Mouse (Mus musculus) T-helper 17 cell (primary cell): ENCODE measurements at regions not wholly inside any gene's neighbourhood (a gene's known extent, or its start where the extent isn't known, plus 50 kb on each side); places are given as distances from the start of the nearest gene placed in this dataset.

ENCODE experiments used
- in situ Hi-C, 2 experiments: fragments of 300-600 bp; cut with MboI, MseI; formaldehyde crosslinking; loops; 1 replicate in 1 of 2; 2 replicates in 1 of 2; pipeline ENCODE4 v1.15.1; 2025; ENCODE audit warnings: high pct_unique_total_duplicates in 2 of 2

DNA sequence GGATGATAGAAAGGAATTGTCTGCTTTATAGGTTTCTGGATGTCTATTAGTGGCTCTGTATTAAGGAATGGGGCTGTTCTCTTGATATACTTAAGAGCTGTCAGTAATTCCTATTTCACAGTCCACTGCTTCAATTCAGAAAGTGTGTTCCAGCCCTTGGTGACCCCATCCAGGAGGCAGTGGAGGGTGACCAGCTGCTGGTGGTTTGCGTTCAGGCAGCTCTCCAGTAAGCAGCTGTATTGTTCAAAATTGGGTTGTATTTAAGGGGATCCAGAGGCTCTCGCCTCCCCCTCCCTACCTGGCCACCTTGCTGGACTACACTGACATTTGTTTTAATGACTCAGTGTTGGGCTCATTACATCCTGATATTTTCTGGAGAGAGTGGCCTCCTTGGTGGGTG lies 598.4 kb upstream of the Kirrel3 start:
- in situ Hi-C loops, result no loop called here

DNA sequence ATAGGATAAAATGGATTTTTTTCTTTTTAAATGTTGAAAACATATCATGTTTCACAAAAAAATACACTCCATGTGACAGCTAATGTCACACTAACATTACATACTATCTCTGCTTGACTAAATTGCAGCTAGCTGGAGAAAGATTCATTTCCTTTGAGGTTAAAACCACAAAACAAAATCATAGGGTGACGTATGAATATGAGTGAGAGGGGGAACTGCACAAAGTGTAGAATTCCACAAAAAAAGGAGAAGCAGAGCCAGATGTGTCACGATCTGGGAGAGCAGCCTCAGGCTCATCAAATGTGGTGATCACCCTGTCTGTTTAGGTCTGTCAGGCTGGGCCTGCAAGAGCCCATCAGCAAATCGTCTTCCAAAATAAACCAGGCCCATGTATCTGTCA lies 593.7 kb upstream of the Kirrel3 start:
- in situ Hi-C loops, result no loop called here

DNA sequence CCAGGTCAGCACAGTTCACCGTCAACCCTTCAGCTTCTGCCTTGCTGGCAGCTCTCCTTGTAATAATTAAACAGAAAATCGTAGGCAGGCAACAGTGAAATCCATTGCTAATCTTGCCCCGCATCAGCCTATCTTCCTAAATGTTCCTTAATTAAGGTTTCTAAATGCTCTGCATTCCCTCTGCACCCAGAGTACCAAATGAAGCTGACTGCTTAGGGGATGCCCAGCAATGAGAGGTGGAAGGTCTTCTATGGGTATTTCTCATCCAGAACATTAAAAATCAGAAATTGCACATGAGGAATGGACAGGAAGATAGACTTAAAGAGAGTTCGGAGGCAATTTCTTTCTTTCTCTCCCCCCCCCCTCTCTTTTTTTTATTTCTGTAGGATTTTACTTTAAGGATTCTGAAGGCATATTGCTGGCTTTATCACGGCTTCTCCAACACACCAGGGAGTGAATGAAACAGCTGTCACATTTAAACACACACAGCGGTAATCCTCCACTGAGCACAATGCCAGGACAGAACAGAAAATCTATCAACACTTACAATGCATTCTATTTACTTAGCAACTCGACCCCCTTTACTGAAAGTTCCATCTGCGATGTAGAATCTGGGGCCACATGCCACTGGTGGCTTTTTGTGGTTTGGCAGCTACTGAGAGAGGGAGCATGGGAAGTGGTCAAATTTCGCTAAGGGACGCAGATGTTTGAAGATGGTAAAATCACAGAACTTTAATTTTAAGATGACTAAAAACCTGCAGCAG lies 584.2 kb upstream of the Kirrel3 start:
- in situ Hi-C loops, result no loop called here

DNA sequence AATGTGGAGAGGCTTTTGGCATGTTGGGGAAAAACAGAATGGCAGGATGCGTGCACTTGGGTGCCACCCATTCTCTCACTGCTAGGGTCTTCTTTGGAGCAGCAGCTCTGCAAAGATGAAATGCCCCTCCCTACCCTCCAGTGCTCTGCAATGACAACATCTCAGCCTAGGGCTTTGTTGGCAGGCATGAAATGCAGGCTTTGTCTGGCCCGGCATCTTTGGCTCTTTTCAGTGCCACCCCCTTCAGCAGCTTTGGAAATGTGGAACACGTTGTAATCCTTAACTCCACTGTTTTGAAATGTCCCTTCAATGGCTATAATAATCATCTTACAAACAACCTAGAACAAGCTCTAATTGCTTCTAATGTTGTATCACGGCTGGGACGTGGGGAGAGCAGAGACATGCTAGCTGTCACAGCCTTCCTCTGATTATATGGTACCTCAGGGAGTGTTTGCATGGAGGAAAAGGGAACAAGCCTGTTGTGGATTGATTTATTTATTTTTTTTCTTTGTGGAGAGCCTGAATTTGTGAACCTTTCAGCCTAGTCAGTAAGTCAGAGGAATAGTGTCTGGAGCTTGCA lies 581.6 kb upstream of the Kirrel3 start:
- in situ Hi-C loops, result no loop called here

DNA sequence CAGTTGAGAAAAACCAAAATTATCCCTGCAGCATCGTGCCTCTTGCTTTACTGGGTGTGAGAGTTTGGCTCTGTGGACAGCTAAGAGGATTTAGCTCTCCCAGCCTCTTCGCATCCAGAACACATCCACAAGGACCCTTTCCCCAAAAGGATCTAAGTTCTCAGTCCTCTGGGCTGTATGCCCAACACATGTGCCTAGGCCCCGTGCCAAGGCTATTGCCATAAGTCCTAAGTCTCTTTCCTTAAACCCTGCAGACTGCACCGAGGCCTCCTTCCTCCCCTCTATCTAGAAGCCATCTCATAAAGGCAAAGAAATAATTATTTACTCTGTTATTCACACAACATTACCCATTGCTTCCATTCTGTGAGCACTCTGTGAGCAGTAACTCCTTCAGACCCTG lies 570.8 kb upstream of the Kirrel3 start:
- in situ Hi-C loops, result no loop called here

DNA sequence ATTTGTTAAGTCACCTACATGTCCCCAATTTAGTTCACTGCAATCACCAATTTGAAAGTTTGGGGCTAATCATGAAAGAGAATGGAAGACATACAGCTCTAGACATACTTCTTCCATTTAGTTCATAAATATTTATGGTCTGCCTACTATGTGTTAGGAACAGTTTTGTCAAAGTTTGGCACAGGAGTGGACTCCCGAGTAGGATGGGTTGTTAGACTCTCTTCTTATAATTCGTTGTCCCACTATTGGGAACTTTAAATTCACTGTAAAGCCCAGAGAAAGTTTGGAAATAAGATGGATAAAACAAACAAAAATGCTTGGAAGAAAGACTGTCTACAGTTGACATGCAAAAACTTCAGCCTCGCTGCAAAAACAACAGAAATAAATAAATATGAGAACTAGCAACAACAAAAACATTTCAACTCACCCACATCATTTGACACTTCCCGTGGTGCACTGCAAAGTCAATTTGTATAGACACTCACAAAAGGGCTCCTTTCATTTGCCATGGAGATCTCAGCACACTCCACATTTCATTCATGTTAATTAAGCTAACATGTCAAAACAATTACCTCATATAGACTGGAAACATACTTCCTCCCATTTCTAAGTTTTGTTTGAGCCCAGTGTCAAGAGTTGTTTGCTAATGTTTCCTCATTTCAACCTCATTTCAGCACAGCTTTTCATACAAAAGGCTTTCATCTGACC lies 570.2 kb upstream of the Kirrel3 start:
- in situ Hi-C loops, result no loop called here

DNA sequence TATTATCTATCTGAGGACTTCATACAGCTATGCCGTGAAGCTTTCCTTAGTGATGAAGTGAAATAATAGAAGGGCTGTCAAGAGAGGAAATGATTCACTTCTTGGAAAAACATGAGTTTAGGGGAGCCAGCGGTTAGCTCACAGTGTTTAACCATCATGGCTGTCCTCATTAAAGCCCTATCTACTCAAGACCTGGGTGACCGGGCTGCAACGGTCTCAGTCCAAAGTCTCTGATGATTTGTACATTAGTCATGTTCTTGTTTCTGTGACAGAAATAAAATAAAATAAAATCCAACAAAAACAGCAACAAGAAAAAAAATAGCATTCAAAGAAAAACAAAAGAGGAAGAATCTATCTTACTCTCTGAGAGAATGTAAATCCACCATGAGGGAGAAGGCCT lies 555.4 kb upstream of the Kirrel3 start:
- in situ Hi-C loops, result no loop called here

DNA sequence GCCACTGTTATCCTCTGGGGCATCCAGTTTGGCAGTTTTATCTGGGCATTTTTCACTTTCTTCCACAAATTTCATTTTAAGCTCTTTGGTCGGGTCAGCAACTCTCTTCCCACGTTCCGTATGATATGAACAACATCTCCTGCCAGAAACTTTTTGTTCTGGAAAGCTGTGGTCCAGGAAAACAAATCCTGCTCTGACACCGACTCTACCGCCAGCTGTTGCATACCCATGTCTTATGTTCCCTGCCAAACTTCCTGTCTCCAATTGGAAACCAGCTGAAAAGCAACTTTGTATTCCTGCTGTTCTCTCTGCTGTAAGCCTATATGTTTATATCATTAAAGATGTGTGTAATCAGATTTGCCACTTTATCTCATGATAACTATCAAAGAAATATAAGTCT lies 551.6 kb upstream of the Kirrel3 start:
- in situ Hi-C loops, result no loop called here

DNA sequence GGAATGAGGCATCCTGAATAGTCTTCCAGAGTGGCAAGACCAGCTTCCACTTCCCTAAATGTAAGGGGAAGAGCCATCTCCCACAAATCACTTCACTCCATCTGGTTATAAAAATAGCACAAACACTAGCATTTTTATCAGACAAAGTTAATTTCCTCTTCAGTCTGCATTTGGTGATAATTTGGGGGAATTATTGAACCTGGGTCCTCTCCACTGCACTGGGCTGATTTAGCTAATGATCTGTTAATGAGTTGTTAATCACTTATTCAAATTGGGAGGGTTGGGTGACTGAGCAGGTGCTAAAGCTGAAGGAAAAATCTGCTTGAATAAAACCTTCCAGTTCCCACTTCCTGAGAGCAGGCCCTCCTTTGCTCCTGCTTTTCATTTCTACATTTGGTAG lies 531.4 kb upstream of the Kirrel3 start:
- in situ Hi-C loops, result no loop called here
